Mouse (Mus musculus) liver, embryonic 14.5 days (tissue): ENCODE measurements around the gene Acaa1a. TPM values are rescaled to one million over a fixed set of nuclear protein-coding genes. Genes with fewer than 3 reads are reported as not detected.
"Not testable (repeated sequence)": the region's sequence is repeated elsewhere in the genome, so short reads cannot be mapped to it uniquely, and the experiment has no call there.

Experiments used
- ATAC-seq: fragments of 200-750 bp; cut with Nextera tagmentation; 2 replicates; pipeline ENCODE4 v1.8.0; 2017; ENCODE audit warnings: moderate number of reproducible peaks, mild to moderate bottlenecking, moderate library complexity; ENCODE audit not compliant: insufficient read depth
- DNase-seq, 3 experiments: peaks; one replicate each; pipeline ENCODE4 v3.0.0-alpha.2; 2012 to 2013; ENCODE audit warnings: low read depth in 3 of 3, low spot score in 3 of 3
- H3K27ac ChIP-seq: fragments of 300-500 bp; sonication (generic); 2 replicates; pipeline ENCODE4 v1.5.1; 2014; ENCODE audit warnings: moderate library complexity, mild to moderate bottlenecking, control low read depth, inconsistent platforms
- H3K27me3 ChIP-seq: fragments of 300-500 bp; sonication (generic); 2 replicates; pipeline ENCODE4 v1.6.1; 2014; ENCODE audit warnings: mild to moderate bottlenecking, low read length, moderate library complexity; ENCODE audit not compliant: control insufficient read depth, insufficient read depth
- H3K36me3 ChIP-seq: fragments of 300-500 bp; sonication (generic); replicated peaks from 2 replicates; pipeline ENCODE4 v1.6.1; 2014; ENCODE audit warnings: low read depth; ENCODE audit not compliant: control insufficient read depth, insufficient read depth
- H3K4me1 ChIP-seq, 2 experiments: fragments of 200-500 bp in 1 of 2; fragments of 300-500 bp in 1 of 2; sonication (generic) in 1 of 2; replicated peaks; 2 replicates each; pipeline ENCODE4 v1.6.1; 2012 to 2014; ENCODE audit warnings: antibody characterized with exemption in 1 of 2, inconsistent platforms in 1 of 2, low read length in 1 of 2; ENCODE audit not compliant: control insufficient read depth in 2 of 2, insufficient read depth in 2 of 2
- H3K4me2 ChIP-seq: fragments of 300-500 bp; sonication (generic); 2 replicates; pipeline ENCODE4 v1.6.1; 2014; ENCODE audit warnings: low read depth, mild to moderate bottlenecking, control low read depth, moderate library complexity
- H3K4me3 ChIP-seq, 2 experiments: fragments of 200-500 bp in 1 of 2; fragments of 300-500 bp in 1 of 2; sonication (generic) in 1 of 2; 2 replicates each; pipeline ENCODE4 v1.5.1; 2012 to 2014; ENCODE audit warnings: low read depth in 2 of 2, low read length in 2 of 2, mild to moderate bottlenecking in 2 of 2, control low read depth in 1 of 2, inconsistent platforms in 1 of 2, moderate library complexity in 1 of 2; ENCODE audit not compliant: insufficient read depth in 1 of 2
- H3K9ac ChIP-seq: fragments of 300-500 bp; sonication (generic); replicated peaks from 2 replicates; pipeline ENCODE4 v1.6.1; 2014; ENCODE audit warnings: mild to moderate bottlenecking, control low read depth, moderate library complexity
- H3K9me3 ChIP-seq: fragments of 300-500 bp; sonication (generic); 2 replicates; pipeline ENCODE4 v1.6.1; 2016; ENCODE audit warnings: low read length, mixed read lengths; ENCODE audit not compliant: control insufficient read depth
- CTCF ChIP-seq: IDR thresholded peaks from 2 replicates; pipeline ENCODE4 v1.5.1; 2016; ENCODE audit warnings: antibody characterized with exemption, low read depth, control low read depth
- EP300 ChIP-seq: IDR thresholded peaks from 2 replicates; pipeline ENCODE4 v1.6.1; 2016; ENCODE audit warnings: antibody characterized with exemption, low read depth
- WGBS: fragments of 180-500 bp; shearing (Covaris S2); extraction: QIAGEN DNeasy Blood & Tissue Kit; methylation state at CpG from one replicate; pipeline ENCODE4 v1.1.7; 2014; ENCODE audit not compliant: insufficient replicate concordance; 5-methylcytosine and 5-hydroxymethylcytosine counted together
- polyA plus RNA-seq, 2 experiments: library from polyadenylated mRNA; depleted of rRNA in 1 of 2; stranded (reverse) in 1 of 2; unstranded in 1 of 2; fragments of >200 nt; fragmentation: Nextera tagmentation in 1 of 2; extraction: Ambion mirVana in 1 of 2; gene quantifications; 2 replicates each; pipeline versions ENCODE4 v1.2.1 to v1.2.3; 2012 to 2014

Gene Acaa1a
- polyA plus RNA-seq, 2 experiments, result 26.6 to 28.4 TPM

DNA sequence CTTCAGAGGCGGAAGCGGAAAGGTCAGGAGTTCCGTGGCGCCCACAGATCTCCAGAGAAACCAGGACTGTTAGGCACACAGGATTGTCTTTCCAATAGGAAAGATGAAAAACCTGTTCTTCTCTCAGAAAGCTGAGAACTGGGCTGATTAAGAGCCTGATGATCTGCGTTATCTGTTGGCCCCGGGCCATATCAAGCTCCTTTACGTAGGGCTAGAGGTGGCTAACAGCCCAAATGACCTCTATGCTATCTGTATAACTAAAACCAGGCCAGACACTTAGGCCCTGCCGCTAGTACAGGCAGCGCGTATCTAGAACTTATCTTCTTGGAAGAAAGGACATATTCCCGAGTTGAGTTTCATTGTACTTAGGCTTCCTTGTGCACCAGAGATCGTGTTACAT, 23.8 kb downstream of the Acaa1a start:
- Histone ChIP-seq H3K4me3 (no peak overlapping the region), H3K27ac (no peak overlapping the region), H3K9ac (no peak overlapping the region), H3K4me1 (0 out of 4 replicates have a peak, but pooled peaks cover 0 to 2% of the 10 kb centered on the region in 2 experiments), H3K27me3 (no peaks in the 10 kb centered on the region), H3K4me2 (no peak overlapping the region), H3K36me3 (no peaks in the 10 kb centered on the region), H3K9me3 (no peaks in the 10 kb centered on the region)
- WGBS, result 77% methylated on average over 12 of the region's 12 CpGs
- DNase-seq (no peak), ATAC-seq (no peak)
- TF ChIP-seq CTCF (no peak), EP300 (no peak)

DNA sequence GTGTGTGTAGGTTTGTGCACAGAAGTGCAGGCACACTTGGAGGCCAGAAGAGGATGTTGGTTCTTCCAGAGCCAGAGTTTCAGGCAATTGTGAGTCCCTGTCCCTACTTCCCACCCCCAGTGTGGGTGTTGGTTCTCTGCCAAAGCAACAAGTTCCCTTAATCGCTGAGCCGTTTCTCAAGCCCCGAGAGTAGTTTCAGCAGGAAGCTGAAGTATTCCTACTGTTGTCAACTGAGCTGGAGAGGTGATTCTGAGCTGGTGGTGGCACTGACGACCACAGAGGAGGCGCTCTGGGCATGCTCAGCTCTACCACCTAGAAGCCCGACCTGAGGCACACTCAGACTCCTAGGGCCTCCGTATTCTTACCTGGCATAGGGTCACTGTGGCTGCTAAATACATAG, 25.8 kb downstream of the Acaa1a start, which contains the start of gene Slc22a14:
TSS of gene Slc22a14 (minus strand) at position 270 of the 400 bp plus-strand sequence.
- H3K9ac ChIP-seq, result no peak within 1 kb of the TSS
- no peak for TF ChIP-seq CTCF
- TF ChIP-seq EP300, result no peak
- no peak within 1 kb of the TSS for H3K27ac ChIP-seq
- no peaks in the 10 kb centered on the region for H3K27me3 ChIP-seq
- no peaks in the 10 kb centered on the region for H3K9me3 ChIP-seq
- WGBS, result 47% methylated on average over 7 of the region's 7 CpGs
- DNase-seq, result no peak
- H3K4me2 ChIP-seq, result no peak within 1 kb of the TSS
- no peaks in the 10 kb centered on the region for H3K4me1 ChIP-seq
- ATAC-seq, result no peak
- no peak within 1 kb of the TSS for H3K4me3 ChIP-seq
- no peaks in the 10 kb centered on the region for H3K36me3 ChIP-seq

DNA sequence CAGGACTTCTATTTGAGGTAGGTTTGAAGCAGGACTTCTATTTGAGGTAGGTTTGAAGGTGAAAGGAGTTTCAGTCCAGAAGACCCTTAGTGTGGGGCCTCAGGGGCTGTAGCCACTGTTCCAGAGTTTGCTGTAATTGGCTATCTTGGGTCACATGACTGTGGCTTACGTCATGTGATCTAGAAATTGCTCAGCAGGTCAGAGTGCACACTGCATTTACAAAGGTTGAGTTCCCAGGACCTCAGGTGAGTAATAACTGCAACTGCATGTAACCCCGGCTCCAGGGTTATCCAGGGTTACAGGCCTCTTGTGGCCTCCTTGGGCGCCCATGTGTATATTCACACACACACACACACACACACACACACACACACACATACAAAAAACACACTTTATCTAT, 28.9 kb downstream of the Acaa1a start:
- DNase-seq, result no peak
- 69% methylated on average over 3 of the region's 3 CpGs for WGBS
- ATAC-seq, result no peak
- H3K9me3 ChIP-seq, result no peaks in the 10 kb centered on the region
- TF ChIP-seq EP300, result no peak
- TF ChIP-seq CTCF, result no peak
- no peak overlapping the region for H3K4me2 ChIP-seq
- H3K27me3 ChIP-seq, result no peaks in the 10 kb centered on the region
- H3K4me1 ChIP-seq, result no peaks in the 10 kb centered on the region
- no peaks in the 10 kb centered on the region for H3K36me3 ChIP-seq
- no peak overlapping the region for H3K9ac ChIP-seq
- H3K4me3 ChIP-seq, result no peak overlapping the region
- H3K27ac ChIP-seq, result no peak overlapping the region

DNA sequence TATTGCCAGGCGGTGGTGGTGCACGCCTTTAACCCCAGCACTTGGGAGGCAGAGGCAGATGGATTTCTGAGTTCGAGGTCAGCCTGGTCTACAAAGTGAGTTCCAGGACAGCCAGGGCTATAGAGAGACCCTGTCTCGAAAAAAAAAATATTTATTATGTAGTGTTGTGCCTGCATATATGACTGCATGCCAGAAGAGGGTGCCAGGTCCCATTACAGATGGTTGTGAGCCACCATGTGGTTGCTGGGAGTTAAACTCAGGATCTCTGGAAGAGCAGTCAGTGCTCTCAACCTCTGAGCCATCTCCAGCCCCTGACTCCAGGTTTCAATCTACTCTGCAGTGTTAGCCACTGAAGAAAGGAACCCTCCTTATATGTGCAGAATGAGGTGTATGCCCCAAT, 31.3 kb downstream of the Acaa1a start:
- not testable (repeated sequence) for H3K4me1 ChIP-seq, H3K9me3 ChIP-seq, H3K36me3 ChIP-seq, ATAC-seq, H3K9ac ChIP-seq, H3K4me2 ChIP-seq, DNase-seq, H3K4me3 ChIP-seq, H3K27ac ChIP-seq, H3K27me3 ChIP-seq
- peak; percentile 21 for TF ChIP-seq CTCF
- 61% methylated on average over 4 of the region's 4 CpGs for WGBS

DNA sequence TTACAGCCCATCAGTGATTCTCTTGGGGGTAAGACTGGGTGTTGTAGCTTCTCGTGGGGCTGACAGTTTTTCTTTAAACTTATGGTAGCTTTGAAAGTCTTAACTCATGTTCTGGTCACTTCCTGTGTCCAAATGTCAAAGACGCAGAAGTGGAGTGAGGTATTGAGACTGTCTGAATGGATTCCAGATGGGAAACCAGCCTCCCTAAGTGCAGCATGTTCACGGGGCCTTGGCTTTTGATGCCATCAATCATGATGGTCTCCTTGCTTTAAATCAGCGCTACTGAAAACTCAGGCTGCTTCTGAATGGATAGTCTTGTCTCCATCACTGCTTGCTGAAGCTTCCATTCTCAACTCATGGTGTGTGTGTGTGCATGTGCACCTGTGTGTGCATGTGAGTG, 31.8 kb downstream of the Acaa1a start:
- no peak for TF ChIP-seq CTCF
- TF ChIP-seq EP300, result no peak
- no peaks in the 10 kb centered on the region for H3K27me3 ChIP-seq
- ATAC-seq (no peak), DNase-seq (no peak)
- no peaks in the 10 kb centered on the region for H3K9me3 ChIP-seq
- H3K4me1 ChIP-seq, result no peaks in the 10 kb centered on the region
- no peak overlapping the region for H3K4me3 ChIP-seq
- no peak overlapping the region for H3K27ac ChIP-seq
- no peak overlapping the region for H3K4me2 ChIP-seq
- no peak overlapping the region for H3K9ac ChIP-seq
- H3K36me3 ChIP-seq, result no peaks in the 10 kb centered on the region
- WGBS, result 79% methylated on average over 4 of the region's 4 CpGs
